In genomic region chr5:17436209-17436608, GRCm38 (mm10) we compare ENCODE assay signal across 28 mouse cellular contexts. TPM values are rescaled to one million over a fixed set of nuclear protein-coding genes. Genes with fewer than 3 reads are reported as not detected.
DNase-seq lines count a peak whose midpoint lies in the region; ATAC-seq lines count a peak whose summit lies in the region.
"Had no signal": no experiment of that assay in that cellular context is flagged by ENCODE, and none has a peak within 500 bp of the region (broad histone marks: within the 10 kb centered on the region; RNA-seq: fewer than 3 reads in every experiment).

No protein-coding gene starts in this region.

- WGBS in midbrain, embryonic 10.5 days, result 11% methylated on average over 2 of the region's 2 CpGs
- 12% methylated on average over 2 of the region's 2 CpGs for WGBS in midbrain, embryonic 13.5 days
- 3% methylated on average over 2 of the region's 2 CpGs for WGBS in neural tube, embryonic 14.5 days
- WGBS in forebrain, embryonic 10.5 days, result 22% methylated on average over 2 of the region's 2 CpGs

- DNase-seq in adrenal gland, adult (ENCODE audit: inconsistent age in 2 of 2, low spot score in 1 of 2), result peak; percentile 30 to 55
- no peak for DNase-seq in adrenal gland, postnatal 10 days
- peak; percentile 7 for DNase-seq in heart, adult 8-10 months (ENCODE audit: low spot score)
- DNase-seq in heart, postnatal 25 days (ENCODE audit: low spot score), result no peak
- peak; percentile 20 for DNase-seq in midbrain, embryonic 10.5 days (ENCODE audit: low spot score)
- no peak for DNase-seq in forebrain, embryonic 10.5 days (ENCODE audit: extremely low spot score, low spot score)
- DNase-seq: cerebellum, adult 8-10 months; heart, postnatal 10 days; kidney, adult 8-10 months; lung, postnatal 10 days; thymus, adult 18-20 months had no signal

- H3K36me3 ChIP-seq in midbrain, embryonic 10.5 days, result no peaks in the 10 kb centered on the region
- H3K36me3 ChIP-seq in midbrain, embryonic 13.5 days, result no peaks in the 10 kb centered on the region
- H3K36me3 ChIP-seq in neural tube, embryonic 14.5 days (ENCODE audit: control insufficient read depth, insufficient read depth, low read length), result no peaks in the 10 kb centered on the region
- H3K36me3 ChIP-seq in forebrain, embryonic 10.5 days (replicated peaks), result no peaks in the 10 kb centered on the region
- H3K36me3 ChIP-seq: G1E; limb, embryonic 15.5 days; neural tube, embryonic 13.5 days had no signal

- H3K9ac ChIP-seq in midbrain, embryonic 13.5 days (replicated peaks), result no peak overlapping the region
- H3K9ac ChIP-seq in neural tube, embryonic 14.5 days (replicated peaks; ENCODE audit: low read depth, low read length), result no peak overlapping the region
- H3K9ac ChIP-seq: forebrain, embryonic 13.5 days; limb, embryonic 15.5 days; neural tube, embryonic 13.5 days had no signal

- intact Hi-C loops in heart, postnatal 25 days (cut with DNase I), result no loop called here

- no peak overlapping the region for H3K4me2 ChIP-seq in midbrain, embryonic 13.5 days (replicated peaks)
- no peak overlapping the region for H3K4me2 ChIP-seq in neural tube, embryonic 14.5 days (ENCODE audit: low read depth, low read length)
- H3K4me2 ChIP-seq: forebrain, embryonic 13.5 days; limb, embryonic 15.5 days; neural tube, embryonic 13.5 days had no signal

- ATAC-seq in midbrain, embryonic 13.5 days, result no peak
- ATAC-seq in neural tube, embryonic 14.5 days (ENCODE audit: low read depth), result peak; percentile 28; the same call in 1 of the 2 replicates
- ATAC-seq: CD4-positive, CD25-positive, alpha-beta regulatory T cell, adult 4 months; forebrain, embryonic 13.5 days; hindbrain, embryonic 16.5 days had no signal

- no peaks in the 10 kb centered on the region for H3K27me3 ChIP-seq in midbrain, embryonic 10.5 days (ENCODE audit: low read depth, poor library complexity, severe bottlenecking)
- no peaks in the 10 kb centered on the region for H3K27me3 ChIP-seq in midbrain, embryonic 13.5 days
- H3K27me3 ChIP-seq in neural tube, embryonic 14.5 days (ENCODE audit: control insufficient read depth, insufficient read depth, low read length), result no peaks in the 10 kb centered on the region
- no peaks in the 10 kb centered on the region for H3K27me3 ChIP-seq in forebrain, embryonic 10.5 days (ENCODE audit: poor library complexity, severe bottlenecking)
- H3K27me3 ChIP-seq: forebrain, embryonic 13.5 days; limb, embryonic 15.5 days; megakaryocyte, embryonic 14.5 days; neural tube, embryonic 13.5 days had no signal

- no peak overlapping the region for H3K27ac ChIP-seq in midbrain, embryonic 10.5 days (replicated peaks)
- no peak overlapping the region for H3K27ac ChIP-seq in midbrain, embryonic 13.5 days
- H3K27ac ChIP-seq in neural tube, embryonic 14.5 days (ENCODE audit: low read depth, low read length), result no peak overlapping the region
- no peak overlapping the region for H3K27ac ChIP-seq in forebrain, embryonic 10.5 days
- H3K27ac ChIP-seq: forebrain, embryonic 13.5 days; limb, embryonic 15.5 days; neural tube, embryonic 13.5 days had no signal

- H3K4me1 ChIP-seq in midbrain, embryonic 10.5 days, result peaks cover 6% of the 10 kb centered on the region
- H3K4me1 ChIP-seq in midbrain, embryonic 13.5 days (replicated peaks), result no peaks in the 10 kb centered on the region
- H3K4me1 ChIP-seq in neural tube, embryonic 14.5 days (ENCODE audit: control insufficient read depth, insufficient read depth, low read length), result no peaks in the 10 kb centered on the region
- H3K4me1 ChIP-seq in forebrain, embryonic 10.5 days, result peaks cover 13% of the 10 kb centered on the region
- H3K4me1 ChIP-seq: forebrain, embryonic 13.5 days; limb, embryonic 15.5 days had no signal

- no peaks in the 10 kb centered on the region for H3K9me3 ChIP-seq in midbrain, embryonic 10.5 days (replicated peaks)
- H3K9me3 ChIP-seq in midbrain, embryonic 13.5 days, result no peaks in the 10 kb centered on the region
- no peaks in the 10 kb centered on the region for H3K9me3 ChIP-seq in neural tube, embryonic 14.5 days (ENCODE audit: control insufficient read depth, low read length)
- no peaks in the 10 kb centered on the region for H3K9me3 ChIP-seq in forebrain, embryonic 10.5 days
- H3K9me3 ChIP-seq: forebrain, embryonic 13.5 days; G1E; limb, embryonic 15.5 days; megakaryocyte, embryonic 14.5 days; neural tube, embryonic 13.5 days had no signal

- no peak overlapping the region for H3K4me3 ChIP-seq in midbrain, embryonic 10.5 days
- no peak overlapping the region for H3K4me3 ChIP-seq in midbrain, embryonic 13.5 days (replicated peaks)
- no peak overlapping the region for H3K4me3 ChIP-seq in neural tube, embryonic 14.5 days (ENCODE audit: low read depth, low read length)
- no peak overlapping the region for H3K4me3 ChIP-seq in forebrain, embryonic 10.5 days
- H3K4me3 ChIP-seq: forebrain, embryonic 13.5 days; limb, embryonic 15.5 days; megakaryocyte, embryonic 14.5 days; neural tube, embryonic 13.5 days had no signal

RNA-seq across cellular contexts. Expression of gene Speer4f1, which starts 39.7 kb away (rescaled TPM):
- total RNA-seq in adrenal gland, postnatal 10 days (2021), result not detected
- not detected for total RNA-seq in heart, adult 8-10 months (2022)
- total RNA-seq in heart, postnatal 25 days (2021), result not detected
- 0.14 TPM in 1 of 2 replicates, not detected in the other for polyA plus RNA-seq in midbrain, embryonic 10.5 days (2016; fragmentation: Nextera tagmentation; extraction: Ambion mirVana)
- polyA plus RNA-seq in midbrain, embryonic 13.5 days (2015; fragmentation: Nextera tagmentation; extraction: Ambion mirVana), result not detected in 2 replicates
- not detected in 2 replicates for polyA plus RNA-seq in neural tube, embryonic 14.5 days (2014; fragmentation: Nextera tagmentation; extraction: Ambion mirVana)
- not detected in 2 replicates for polyA plus RNA-seq in forebrain, embryonic 10.5 days (2016; fragmentation: Nextera tagmentation; extraction: Ambion mirVana)
- total RNA-seq: adrenal gland, postnatal 4 days; G1E; granulocyte monocyte progenitor cell, adult 5-6 weeks; heart, postnatal 10 days; layer of hippocampus, adult 8-10 months; left cerebral cortex, adult 18-20 months; monocyte, adult 5-6 weeks had no signal
- polyA plus RNA-seq: CD4-positive, CD25-positive, alpha-beta regulatory T cell, adult 4 months; forebrain, embryonic 13.5 days; G1E; hindbrain, embryonic 16.5 days; limb, embryonic 15.5 days; liver, embryonic 16.5 days; neural tube, embryonic 13.5 days; small intestine, adult 2 months; urinary bladder, adult 2 months had no signal

Comparison
In these comparisons a context has a peak if more than half of its experiments do, and no peak if none do; other contexts are left out.
1. DNase-seq: peak in adrenal gland, adult (2 of 2), heart, adult 8-10 months (single experiment) and midbrain, embryonic 10.5 days (single experiment); none in adrenal gland, postnatal 10 days (single experiment), heart, postnatal 25 days (single experiment) and forebrain, embryonic 10.5 days (single experiment).